Mouse (Mus musculus): ENCODE data around the gene 1600002K03Rik. TPM values are rescaled to one million over a fixed set of nuclear protein-coding genes. Genes with fewer than 3 reads are reported as not detected.
"Not testable (repeated sequence)": the region's sequence is repeated elsewhere in the genome, so short reads cannot be mapped to it uniquely, and the experiment has no call there.

Gene 1600002K03Rik
- polyA plus RNA-seq, 1 experiment: 13.7 TPM

GRCm38 (mm10) chr10:80187739-80188138, 15.0 kb downstream of the 1600002K03Rik start:
- no peak for DNase-seq (ENCODE audit: low read depth)

- no peak for DNase-seq (ENCODE audit: low read depth)
Measured at GRCm38 (mm10) chr10:80188453-80189024, 15.8 kb downstream of the 1600002K03Rik start.

- no peak for DNase-seq (ENCODE audit: low read depth)
Measured at GRCm38 (mm10) chr10:80189999-80190398, 17.3 kb downstream of the 1600002K03Rik start.

GRCm38 (mm10) chr10:80190491-80191051, 17.8 kb downstream of the 1600002K03Rik start:
- DNase-seq (ENCODE audit: low read depth): no peak

- DNase-seq (ENCODE audit: low read depth): no peak
Measured at GRCm38 (mm10) chr10:80193976-80194375, 21.2 kb downstream of the 1600002K03Rik start.

- no peak for DNase-seq (ENCODE audit: low read depth)
Measured at GRCm38 (mm10) chr10:80194441-80194840, 21.7 kb downstream of the 1600002K03Rik start.

- no peak for DNase-seq (ENCODE audit: low read depth)
Measured at GRCm38 (mm10) chr10:80196167-80196566, 23.4 kb downstream of the 1600002K03Rik start.

- no peak for DNase-seq (ENCODE audit: low read depth)
Measured at GRCm38 (mm10) chr10:80196778-80197581, 24.2 kb downstream of the 1600002K03Rik start.

- no peak for DNase-seq (ENCODE audit: low read depth)
Measured at GRCm38 (mm10) chr10:80199440-80200008, 26.8 kb downstream of the 1600002K03Rik start.

GRCm38 (mm10) chr10:80200485-80200884, 27.7 kb downstream of the 1600002K03Rik start:
- DNase-seq (ENCODE audit: low read depth): no peak

- DNase-seq (ENCODE audit: low read depth): no peak
Measured at GRCm38 (mm10) chr10:80204055-80204454, 31.3 kb downstream of the 1600002K03Rik start.

GRCm38 (mm10) chr10:80207201-80207600, 34.5 kb downstream of the 1600002K03Rik start:
- DNase-seq (ENCODE audit: low read depth): no peak

- DNase-seq (ENCODE audit: low read depth): no peak
Measured at GRCm38 (mm10) chr10:80207676-80208075, 34.9 kb downstream of the 1600002K03Rik start.

GRCm38 (mm10) chr10:80208248-80208647, 35.5 kb downstream of the 1600002K03Rik start:
- DNase-seq (ENCODE audit: low read depth): no peak

- DNase-seq (ENCODE audit: low read depth): no peak
Measured at GRCm38 (mm10) chr10:80208841-80209371, 36.2 kb downstream of the 1600002K03Rik start.

- DNase-seq (ENCODE audit: low read depth): not testable (repeated sequence)
Measured at GRCm38 (mm10) chr10:80211547-80212103, 38.9 kb downstream of the 1600002K03Rik start.

- no peak for DNase-seq (ENCODE audit: low read depth)
Measured at GRCm38 (mm10) chr10:80215048-80215772, 42.5 kb downstream of the 1600002K03Rik start.

GRCm38 (mm10) chr10:80220676-80221075, 47.9 kb downstream of the 1600002K03Rik start:
- DNase-seq (ENCODE audit: low read depth): no peak

GRCm38 (mm10) chr10:80223137-80223536, 50.4 kb downstream of the 1600002K03Rik start:
- DNase-seq (ENCODE audit: low read depth): not testable (repeated sequence)

All from gonadal fat pad, adult 2 months (tissue).